Mouse (Mus musculus) heart, embryonic 11.5 days (tissue): ENCODE measurements around the gene Lekr1. TPM values are rescaled to one million over a fixed set of nuclear protein-coding genes. Genes with fewer than 3 reads are reported as not detected.

Experiments used
- ATAC-seq: fragments of 200-750 bp; cut with Nextera tagmentation; replicated peaks from 2 replicates; pipeline ENCODE4 v1.8.0; 2017; ENCODE audit warnings: moderate library complexity; ENCODE audit not compliant: insufficient number of reproducible peaks, low FRiP score, low TSS enrichment
- H3K27ac ChIP-seq: fragments of 300-500 bp; sonication (generic); 2 replicates; pipeline ENCODE4 v1.5.1; 2014; ENCODE audit warnings: mild to moderate bottlenecking, low read depth, low read length
- H3K27me3 ChIP-seq: fragments of 300-500 bp; sonication (generic); 2 replicates; pipeline ENCODE4 v1.6.1; 2014; ENCODE audit warnings: mild to moderate bottlenecking, low read length, mixed read lengths; ENCODE audit not compliant: control insufficient read depth, insufficient read depth
- H3K36me3 ChIP-seq: fragments of 300-500 bp; sonication (generic); 2 replicates; pipeline ENCODE4 v1.6.1; 2014; ENCODE audit warnings: mild to moderate bottlenecking, low read length, moderate library complexity, mixed read lengths; ENCODE audit not compliant: control insufficient read depth, insufficient read depth
- H3K4me1 ChIP-seq: fragments of 300-500 bp; sonication (generic); 2 replicates; pipeline ENCODE4 v1.6.1; 2014; ENCODE audit warnings: low read length; ENCODE audit not compliant: control insufficient read depth, insufficient read depth
- H3K4me2 ChIP-seq: fragments of 300-500 bp; sonication (generic); 2 replicates; pipeline ENCODE4 v1.6.1; 2014; ENCODE audit warnings: mild to moderate bottlenecking, moderate library complexity
- H3K4me3 ChIP-seq: fragments of 300-500 bp; sonication (generic); 2 replicates; pipeline ENCODE4 v1.5.1; 2014; ENCODE audit warnings: low read depth, low read length
- H3K9ac ChIP-seq: fragments of 300-500 bp; sonication (generic); 2 replicates; pipeline ENCODE4 v1.6.1; 2014; ENCODE audit warnings: mild to moderate bottlenecking, low read depth, low read length, moderate library complexity
- H3K9me3 ChIP-seq: fragments of 300-500 bp; sonication (generic); replicated peaks from 2 replicates; pipeline ENCODE4 v1.6.1; 2016; ENCODE audit warnings: low read length; ENCODE audit not compliant: control insufficient read depth
- WGBS: fragments of 180-500 bp; shearing (Covaris S2); extraction: QIAGEN DNeasy Blood & Tissue Kit; methylation state at CpG from one replicate; pipeline ENCODE4 v1.1.7; 2014; ENCODE audit not compliant: insufficient replicate concordance; 5-methylcytosine and 5-hydroxymethylcytosine counted together
- polyA plus RNA-seq: library from polyadenylated mRNA; unstranded; fragments of >200 nt; fragmentation: Nextera tagmentation; extraction: Ambion mirVana; gene quantifications from 2 replicates; pipeline ENCODE4 v1.2.1, GENCODE M21; 2014

The Lekr1 gene
- 5.4 and 7.2 TPM in 2 replicates for polyA plus RNA-seq

- peak; percentile 91 for ATAC-seq
- WGBS = 3% methylated on average over 71 of the region's 73 CpGs
- no peaks in the 10 kb centered on the region for H3K9me3 ChIP-seq
- no peaks in the 10 kb centered on the region for H3K27me3 ChIP-seq
- H3K27ac ChIP-seq = peak within 1 kb of the TSS; percentile 43; the same call in 1 of the 2 replicates
- peak within 1 kb of the TSS; percentile 66 for H3K4me3 ChIP-seq
- H3K9ac ChIP-seq = peak within 1 kb of the TSS; percentile 77
- peak within 1 kb of the TSS; percentile 76 for H3K4me2 ChIP-seq
- no peaks in the 10 kb centered on the region for H3K36me3 ChIP-seq
- H3K4me1 ChIP-seq = no peaks in the 10 kb centered on the region
Measured at GRCm38 (mm10) chr3:65665977-65666766, at the start of gene Lekr1. TSS of gene Lekr1 (plus strand) at chr3:65666228.

GRCm38 (mm10) chr3:65617507-65617906, 48.5 kb upstream of the Lekr1 start:
- Histone ChIP-seq H3K9ac (no peak overlapping the region), H3K36me3 (no peaks in the 10 kb centered on the region), H3K4me1 (no peaks in the 10 kb centered on the region), H3K4me3 (no peak overlapping the region), H3K27me3 (no peaks in the 10 kb centered on the region), H3K9me3 (no peaks in the 10 kb centered on the region), H3K4me2 (no peak overlapping the region), H3K27ac (no peak overlapping the region)
- no peak for ATAC-seq
- 43% methylated on average over 5 of the region's 5 CpGs for WGBS

GRCm38 (mm10) chr3:65619340-65619739, 46.7 kb upstream of the Lekr1 start:
- no peak overlapping the region for H3K4me2 ChIP-seq
- 78% methylated on average over 4 of the region's 4 CpGs for WGBS
- no peak for ATAC-seq

GRCm38 (mm10) chr3:65623057-65623456, 43.0 kb upstream of the Lekr1 start:
- Histone ChIP-seq H3K36me3 (no peaks in the 10 kb centered on the region), H3K4me3 (no peak overlapping the region), H3K4me1 (no peaks in the 10 kb centered on the region), H3K27me3 (no peaks in the 10 kb centered on the region), H3K4me2 (no peak overlapping the region), H3K9ac (no peak overlapping the region), H3K9me3 (no peaks in the 10 kb centered on the region), H3K27ac (no peak overlapping the region)
- 91% methylated on average over 6 of the region's 6 CpGs for WGBS
- no peak for ATAC-seq

More at GRCm38 (mm10) chr3:65619340-65619739, 46.7 kb upstream of the Lekr1 start:
- no peak overlapping the region for H3K9ac ChIP-seq
- no peak overlapping the region for H3K4me3 ChIP-seq
- no peaks in the 10 kb centered on the region for H3K27me3 ChIP-seq
- H3K4me1 ChIP-seq = no peaks in the 10 kb centered on the region
- H3K27ac ChIP-seq = no peak overlapping the region
- H3K9me3 ChIP-seq = no peaks in the 10 kb centered on the region
- H3K36me3 ChIP-seq = no peaks in the 10 kb centered on the region

- WGBS = 66% methylated on average over 8 of the region's 8 CpGs
- H3K4me1 ChIP-seq = no peaks in the 10 kb centered on the region; the same call in 1 of the 2 replicates
- no peaks in the 10 kb centered on the region for H3K36me3 ChIP-seq
- H3K4me3 ChIP-seq = no peak overlapping the region
- H3K27ac ChIP-seq = no peak overlapping the region
- H3K27me3 ChIP-seq = no peaks in the 10 kb centered on the region
- no peaks in the 10 kb centered on the region for H3K9me3 ChIP-seq
- ATAC-seq = no peak
- H3K9ac ChIP-seq = no peak overlapping the region
- no peak overlapping the region for H3K4me2 ChIP-seq
Measured at GRCm38 (mm10) chr3:65625496-65626289, 40.3 kb upstream of the Lekr1 start.

- Histone ChIP-seq H3K4me2 (no peak overlapping the region), H3K27me3 (no peaks in the 10 kb centered on the region), H3K27ac (no peak overlapping the region), H3K9ac (no peak overlapping the region), H3K36me3 (no peaks in the 10 kb centered on the region), H3K4me3 (no peak overlapping the region), H3K4me1 (no peaks in the 10 kb centered on the region; the same call in 1 of the 2 replicates), H3K9me3 (no peaks in the 10 kb centered on the region)
- ATAC-seq = no peak
- WGBS = 75% methylated on average over 7 of the region's 7 CpGs
Measured at GRCm38 (mm10) chr3:65626290-65626914, 39.6 kb upstream of the Lekr1 start.

GRCm38 (mm10) chr3:65627021-65627706, 38.9 kb upstream of the Lekr1 start:
- H3K9me3 ChIP-seq = no peaks in the 10 kb centered on the region
- no peak overlapping the region for H3K4me2 ChIP-seq
- no peaks in the 10 kb centered on the region for H3K27me3 ChIP-seq
- no peak overlapping the region for H3K4me3 ChIP-seq
- no peaks in the 10 kb centered on the region; the same call in 1 of the 2 replicates for H3K4me1 ChIP-seq
- no peak overlapping the region for H3K9ac ChIP-seq
- no peaks in the 10 kb centered on the region for H3K36me3 ChIP-seq
- H3K27ac ChIP-seq = no peak overlapping the region
- no peak for ATAC-seq
- 84% methylated on average over 6 of the region's 6 CpGs for WGBS

- no peak for ATAC-seq
- no peak overlapping the region for H3K4me3 ChIP-seq
- no peaks in the 10 kb centered on the region for H3K9me3 ChIP-seq
- no peaks in the 10 kb centered on the region for H3K36me3 ChIP-seq
- H3K4me2 ChIP-seq = no peak overlapping the region
- WGBS = 87% methylated on average over 2 of the region's 2 CpGs
- H3K9ac ChIP-seq = no peak overlapping the region
- H3K27ac ChIP-seq = no peak overlapping the region
- no peaks in the 10 kb centered on the region; the same call in 1 of the 2 replicates for H3K4me1 ChIP-seq
- no peaks in the 10 kb centered on the region for H3K27me3 ChIP-seq
Measured at GRCm38 (mm10) chr3:65627707-65628028, 38.4 kb upstream of the Lekr1 start.
